Mouse (Mus musculus) midbrain, embryonic 11.5 days (tissue): ENCODE data around the gene Mmgt1. TPM values are rescaled to one million over a fixed set of nuclear protein-coding genes. Genes with fewer than 3 reads are reported as not detected.

Source experiments
- ATAC-seq: fragments of 200-750 bp; cut with Nextera tagmentation; 2 replicates; pipeline ENCODE4 v1.8.0; 2017; ENCODE audit warnings: moderate TSS enrichment, moderate library complexity; ENCODE audit not compliant: low FRiP score
- DNase-seq: peaks from one replicate; pipeline ENCODE4 v3.0.0; 2015; ENCODE audit warnings: low spot score; ENCODE audit errors: missing footprints
- H3K27ac ChIP-seq: fragments of 300-500 bp; sonication (generic); 2 replicates; pipeline ENCODE4 v1.5.1; 2014; ENCODE audit warnings: low read depth, low read length
- H3K27me3 ChIP-seq: fragments of 300-500 bp; sonication (generic); 2 replicates; pipeline ENCODE4 v1.6.1; 2014; ENCODE audit warnings: mild to moderate bottlenecking, low read length, moderate library complexity, mixed read lengths; ENCODE audit not compliant: control insufficient read depth, insufficient read depth
- H3K36me3 ChIP-seq: fragments of 300-500 bp; sonication (generic); 2 replicates; pipeline ENCODE4 v1.6.1; 2014; ENCODE audit warnings: mild to moderate bottlenecking, low read length, moderate library complexity, mixed read lengths; ENCODE audit not compliant: control insufficient read depth, insufficient read depth
- H3K4me1 ChIP-seq: fragments of 300-500 bp; sonication (generic); 2 replicates; pipeline ENCODE4 v1.6.1; 2014; ENCODE audit warnings: low read length; ENCODE audit not compliant: control insufficient read depth, insufficient read depth
- H3K4me2 ChIP-seq: fragments of 300-500 bp; sonication (generic); 2 replicates; pipeline ENCODE4 v1.6.1; 2014; ENCODE audit warnings: mild to moderate bottlenecking, moderate library complexity
- H3K4me3 ChIP-seq: fragments of 300-500 bp; sonication (generic); 2 replicates; pipeline ENCODE4 v1.5.1; 2014; ENCODE audit warnings: low read depth, low read length
- H3K9ac ChIP-seq: fragments of 300-500 bp; sonication (generic); 2 replicates; pipeline ENCODE4 v1.6.1; 2014; ENCODE audit warnings: low read length
- H3K9me3 ChIP-seq: fragments of 300-500 bp; sonication (generic); 2 replicates; pipeline ENCODE4 v1.6.1; 2016; ENCODE audit warnings: low read length; ENCODE audit not compliant: control insufficient read depth
- WGBS: fragments of 180-500 bp; shearing (Covaris S2); extraction: QIAGEN DNeasy Blood & Tissue Kit; methylation state at CpG from one replicate; pipeline ENCODE4 v1.1.7; 2014; 5-methylcytosine and 5-hydroxymethylcytosine counted together
- polyA plus RNA-seq: library from polyadenylated mRNA; unstranded; fragments of >200 nt; fragmentation: Nextera tagmentation; extraction: Ambion mirVana; gene quantifications from 2 replicates; pipeline ENCODE4 v1.2.1, GENCODE M21; 2014

Gene Mmgt1
- 50.9 and 51.6 TPM in 2 replicates for polyA plus RNA-seq

GRCm38 (mm10) chrX:56597887-56598640 is at the start of gene Mmgt1:
Gene Mmgt1, minus strand, starts transcription at chrX:56598069.
- Histone ChIP-seq H3K4me3 (peak within 1 kb of the TSS; percentile 63), H3K9me3 (no peaks in the 10 kb centered on the region), H3K4me1 (peaks cover 3% of the 10 kb centered on the region; the same call in 1 of the 2 replicates), H3K36me3 (no peaks in the 10 kb centered on the region), H3K9ac (peak within 1 kb of the TSS; percentile 78), H3K27me3 (no peaks in the 10 kb centered on the region), H3K4me2 (peak within 1 kb of the TSS; percentile 47), H3K27ac (peak within 1 kb of the TSS; percentile 25; the same call in 1 of the 2 replicates)
- ATAC-seq (peak; percentile 99), DNase-seq (peak; percentile 98)
- WGBS, result 7% methylated on average over 42 of the region's 44 CpGs

DNA sequence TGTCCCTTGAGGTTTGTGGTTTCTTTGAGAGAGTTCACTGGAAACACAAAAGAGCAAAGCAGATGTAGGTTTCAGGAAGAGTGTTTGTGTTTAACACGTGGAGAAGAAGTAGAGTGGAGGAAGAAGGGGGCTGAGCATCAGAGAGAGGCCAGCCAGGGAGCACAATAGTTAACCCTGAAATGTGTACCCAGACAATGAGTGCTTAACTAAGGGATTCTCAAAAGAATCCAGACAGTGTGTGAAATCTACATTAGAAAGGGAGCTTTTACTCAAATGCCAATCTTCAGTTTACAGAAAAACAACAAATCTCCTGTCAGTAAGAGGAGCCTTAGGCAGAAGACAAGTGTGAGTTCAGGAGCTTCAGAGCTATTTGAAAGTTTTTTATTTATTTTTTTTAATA is 42.2 kb upstream of the Mmgt1 start:
- H3K4me1 ChIP-seq, result no peaks in the 10 kb centered on the region
- no peaks in the 10 kb centered on the region for H3K9me3 ChIP-seq
- H3K4me3 ChIP-seq, result no peak overlapping the region
- DNase-seq (no peak), ATAC-seq (no peak)
- no peak overlapping the region for H3K27ac ChIP-seq
- H3K27me3 ChIP-seq, result no peaks in the 10 kb centered on the region
- H3K9ac ChIP-seq, result no peak overlapping the region
- H3K4me2 ChIP-seq, result no peak overlapping the region
- 0% methylated on average over 1 of the region's 1 CpGs for WGBS
- H3K36me3 ChIP-seq, result no peaks in the 10 kb centered on the region

DNA sequence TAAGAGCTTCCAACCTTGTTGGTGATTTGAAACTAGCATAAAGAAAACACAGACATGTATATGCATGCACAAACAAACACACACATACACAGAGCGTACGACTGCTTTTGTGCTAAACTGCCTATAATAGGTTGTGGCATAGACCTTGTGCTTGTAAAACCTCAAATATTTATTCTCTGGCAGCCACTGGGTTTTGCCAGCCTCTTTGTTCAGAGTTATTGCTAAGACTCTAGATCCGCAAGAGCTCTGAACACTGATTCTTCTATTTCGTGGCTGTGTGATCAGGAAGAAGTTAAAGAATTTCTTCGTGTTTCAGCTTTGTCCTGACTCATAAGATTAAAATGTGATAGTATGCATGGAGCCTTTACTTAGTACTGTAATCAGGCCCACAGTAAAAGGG is 38.3 kb upstream of the Mmgt1 start:
- ATAC-seq (no peak), DNase-seq (no peak)
- Histone ChIP-seq H3K9me3 (no peaks in the 10 kb centered on the region), H3K27me3 (no peaks in the 10 kb centered on the region), H3K4me1 (no peaks in the 10 kb centered on the region), H3K27ac (no peak overlapping the region), H3K4me2 (no peak overlapping the region), H3K4me3 (no peak overlapping the region), H3K9ac (no peak overlapping the region), H3K36me3 (no peaks in the 10 kb centered on the region)
- 81% methylated on average over 5 of the region's 5 CpGs for WGBS

GRCm38 (mm10) chrX:56615236-56615635 is 17.4 kb upstream of the Mmgt1 start:
- DNase-seq, result no peak
- H3K4me2 ChIP-seq, result no peak overlapping the region
- ATAC-seq, result no peak
- H3K9ac ChIP-seq, result no peak overlapping the region
- no peak overlapping the region for H3K4me3 ChIP-seq
- no peak overlapping the region for H3K27ac ChIP-seq
- peaks cover 2% of the 10 kb centered on the region; the same call in 1 of the 2 replicates for H3K4me1 ChIP-seq
- no peaks in the 10 kb centered on the region for H3K36me3 ChIP-seq
- no peaks in the 10 kb centered on the region for H3K9me3 ChIP-seq
- WGBS, result 88% methylated on average over 2 of the region's 2 CpGs
- H3K27me3 ChIP-seq, result no peaks in the 10 kb centered on the region

GRCm38 (mm10) chrX:56610318-56610694 is 12.4 kb upstream of the Mmgt1 start:
- no peaks in the 10 kb centered on the region for H3K9me3 ChIP-seq
- ATAC-seq, result peak; percentile 33; the same call in 1 of the 2 replicates
- H3K4me3 ChIP-seq, result peak overlapping the region; percentile 48
- H3K4me1 ChIP-seq, result peaks cover 2% of the 10 kb centered on the region; the same call in 1 of the 2 replicates
- no peak overlapping the region; the same call in 1 of the 2 replicates for H3K27ac ChIP-seq
- peak; percentile 92 for DNase-seq
- H3K4me2 ChIP-seq, result peak overlapping the region; percentile 55
- peak overlapping the region; percentile 68 for H3K9ac ChIP-seq
- no peaks in the 10 kb centered on the region for H3K36me3 ChIP-seq
- 18% methylated on average over 13 of the region's 13 CpGs for WGBS
- H3K27me3 ChIP-seq, result no peaks in the 10 kb centered on the region

DNA sequence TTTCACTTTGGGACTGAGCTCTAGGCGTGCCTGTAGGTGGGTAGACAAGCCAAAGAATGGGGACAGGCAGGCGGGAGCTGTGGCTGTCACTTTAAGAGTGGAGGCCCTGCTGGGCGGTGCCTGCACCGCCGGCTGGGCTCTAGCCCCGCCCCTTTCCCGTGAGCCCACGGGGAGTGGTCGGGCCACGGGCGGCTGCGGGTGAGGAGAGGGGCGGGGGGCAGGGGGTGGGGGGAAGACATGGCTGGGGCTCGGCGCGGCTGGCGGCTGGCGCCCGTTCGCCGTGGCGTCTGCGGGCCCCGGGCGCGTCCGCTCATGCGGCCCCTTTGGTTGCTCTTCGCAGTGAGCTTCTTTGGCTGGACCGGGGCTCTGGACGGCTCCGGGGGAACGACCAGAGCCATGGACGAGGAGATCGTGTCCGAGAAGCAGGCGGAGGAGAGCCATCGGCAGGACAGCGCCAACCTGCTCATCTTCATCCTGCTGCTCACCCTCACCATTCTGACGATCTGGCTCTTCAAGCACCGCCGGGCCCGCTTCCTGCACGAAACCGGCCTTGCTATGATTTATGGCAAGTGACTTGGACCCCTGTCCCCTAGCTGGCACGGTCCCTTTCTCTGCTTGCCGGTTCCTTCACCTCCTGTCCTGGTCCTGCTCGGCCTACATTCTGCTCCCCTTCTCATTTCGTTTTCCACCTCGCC is 11.9 kb upstream of the Mmgt1 start, which contains the start of gene Slc9a6:
Gene Slc9a6 (plus strand): TSS at position 135 of the 695 bp plus-strand sequence.
- Histone ChIP-seq H3K4me2 (peak within 1 kb of the TSS; percentile 55), H3K27ac (peak within 1 kb of the TSS; percentile 28; the same call in 1 of the 2 replicates), H3K27me3 (no peaks in the 10 kb centered on the region), H3K4me3 (peak within 1 kb of the TSS; percentile 48), H3K9ac (peak within 1 kb of the TSS; percentile 68), H3K36me3 (no peaks in the 10 kb centered on the region), H3K9me3 (no peaks in the 10 kb centered on the region), H3K4me1 (peaks cover 2% of the 10 kb centered on the region; the same call in 1 of the 2 replicates)
- WGBS, result 8% methylated on average over 38 of the region's 50 CpGs
- DNase-seq, result peak; percentile 94
- peak; percentile 98 for ATAC-seq

- Histone ChIP-seq H3K9ac (peak overlapping the region; percentile 42; the same call in 1 of the 2 replicates), H3K4me3 (peak overlapping the region; percentile 48), H3K27ac (no peak overlapping the region), H3K9me3 (no peaks in the 10 kb centered on the region), H3K4me1 (peaks cover 2% of the 10 kb centered on the region; the same call in 1 of the 2 replicates), H3K36me3 (no peaks in the 10 kb centered on the region), H3K27me3 (no peaks in the 10 kb centered on the region), H3K4me2 (peak overlapping the region; percentile 42)
- no peak for DNase-seq
- 25% methylated on average over 7 of the region's 7 CpGs for WGBS
- ATAC-seq, result no peak
Measured at GRCm38 (mm10) chrX:56609285-56609622, 11.4 kb upstream of the Mmgt1 start.

GRCm38 (mm10) chrX:56607032-56607710 is 9.3 kb upstream of the Mmgt1 start:
- H3K4me2 ChIP-seq, result no peak overlapping the region
- 82% methylated on average over 7 of the region's 7 CpGs for WGBS
- no peaks in the 10 kb centered on the region for H3K36me3 ChIP-seq
- no peak overlapping the region for H3K4me3 ChIP-seq
- no peak overlapping the region for H3K9ac ChIP-seq
- no peaks in the 10 kb centered on the region for H3K27me3 ChIP-seq
- no peak for DNase-seq
- H3K9me3 ChIP-seq, result no peaks in the 10 kb centered on the region
- peaks cover 2% of the 10 kb centered on the region; the same call in 1 of the 2 replicates for H3K4me1 ChIP-seq
- no peak overlapping the region for H3K27ac ChIP-seq
- ATAC-seq, result no peak
